Mouse (Mus musculus) c-Kit-positive CD71-negative TER-119-negative erythroid progenitor cells, embryonic 14.5 days (primary cell): ENCODE measurements at regions not wholly inside any gene's neighbourhood (a gene's known extent, or its start where the extent isn't known, plus 50 kb on each side); places are given as distances from the start of the nearest gene placed in this dataset.

Experiments used
- DNase-seq: peaks from one replicate; pipeline ENCODE4 v3.0.0-alpha.2; 2013; ENCODE audit warnings: low read depth

DNA sequence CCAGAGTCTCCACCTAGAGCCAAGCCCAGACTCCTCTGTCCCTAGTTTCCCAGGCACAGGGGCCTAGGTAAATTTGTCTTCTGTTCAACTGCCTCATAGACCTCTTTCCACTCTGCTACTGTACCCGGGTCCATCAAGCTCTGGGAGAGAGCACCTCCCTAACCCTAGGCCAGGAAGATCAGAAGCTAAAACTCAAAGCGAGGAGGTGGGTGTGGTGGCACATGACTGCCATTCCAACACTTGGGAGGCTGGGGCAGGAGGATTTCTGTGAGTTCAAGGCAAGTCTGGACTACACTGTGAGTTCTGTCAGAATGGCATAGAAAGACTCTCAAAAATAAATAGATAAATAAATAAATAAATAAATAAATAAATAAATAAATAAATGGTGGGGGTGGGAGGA lies 91.2 kb upstream of the Tbx3 start:
- no peak for DNase-seq

DNA sequence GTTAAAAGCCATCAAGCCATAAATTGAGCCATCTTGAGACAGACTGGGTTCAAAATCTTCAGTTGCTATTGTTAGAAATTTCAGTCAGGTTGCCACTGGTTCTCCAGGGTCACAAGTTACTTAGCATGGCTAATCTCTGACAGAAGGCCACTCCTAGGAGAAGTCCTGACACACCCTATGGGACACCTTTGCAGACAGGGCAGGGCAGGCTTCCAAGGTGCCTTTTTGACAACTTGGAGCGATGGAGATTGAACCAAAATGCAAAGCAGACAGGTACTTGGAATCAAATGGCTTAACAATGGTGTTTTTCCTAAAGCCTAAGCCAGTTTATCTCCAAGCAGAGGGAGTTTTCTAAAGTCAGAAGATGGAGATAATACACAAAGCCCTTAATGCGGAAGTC lies 90.7 kb upstream of the Tbx3 start:
- DNase-seq = no peak

DNA sequence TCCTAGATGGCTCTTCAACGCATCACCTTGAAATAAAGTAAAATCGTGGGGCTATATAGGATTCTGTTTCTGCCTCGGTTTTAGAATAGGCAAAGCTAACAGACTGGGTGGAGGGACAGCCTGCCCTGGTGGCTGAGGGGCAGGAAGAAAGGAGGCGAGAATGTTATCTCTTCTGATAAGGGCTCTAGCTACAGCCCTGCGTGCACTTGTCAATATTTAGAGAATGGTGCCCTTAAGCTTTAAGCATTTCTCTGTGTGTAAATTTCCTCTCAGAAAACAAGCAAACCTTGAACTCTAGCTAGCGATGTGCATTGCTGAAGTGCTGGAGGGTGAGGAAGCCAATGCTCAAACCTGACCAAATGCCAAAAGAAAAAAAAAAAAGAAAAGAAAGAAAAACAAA lies 90.1 kb upstream of the Tbx3 start:
- no peak for DNase-seq

DNA sequence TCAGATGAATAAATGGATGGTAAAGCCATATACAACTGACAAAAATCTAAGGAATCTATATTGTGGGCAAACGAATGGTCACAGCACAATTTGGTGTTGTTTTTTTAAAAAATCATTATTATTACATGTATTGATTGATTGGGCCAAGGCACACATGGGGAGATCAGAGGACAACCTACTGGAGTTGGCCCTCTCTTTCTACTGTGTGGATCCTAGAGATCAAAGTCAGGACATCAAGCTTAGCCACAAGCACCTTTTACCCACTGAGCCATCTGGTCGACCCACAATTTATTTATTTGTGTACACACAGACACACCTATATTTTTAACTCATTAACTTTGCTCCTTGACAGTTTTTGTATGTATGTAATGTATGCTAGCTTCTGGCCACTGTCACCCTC lies 89.7 kb upstream of the Tbx3 start:
- DNase-seq = no peak

DNA sequence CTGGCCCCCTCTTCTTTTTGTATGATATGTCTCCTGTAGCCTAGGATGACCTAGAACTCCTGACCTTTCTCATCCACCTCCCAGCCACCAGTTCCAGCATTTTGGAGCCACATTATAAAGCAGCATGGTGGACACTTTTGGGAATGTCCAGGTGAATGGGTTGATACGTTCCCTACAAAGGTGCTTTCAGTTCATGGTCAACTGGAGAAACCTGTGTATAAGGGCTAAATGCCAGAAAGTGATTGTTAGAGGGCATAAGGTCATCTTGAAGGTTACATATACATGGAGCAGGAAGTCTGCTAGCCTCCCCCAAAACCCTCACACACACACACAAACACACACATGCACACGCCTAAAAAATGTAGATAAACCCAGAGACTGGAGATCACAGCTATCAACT lies 86.1 kb upstream of the Tbx3 start:
- no peak for DNase-seq

DNA sequence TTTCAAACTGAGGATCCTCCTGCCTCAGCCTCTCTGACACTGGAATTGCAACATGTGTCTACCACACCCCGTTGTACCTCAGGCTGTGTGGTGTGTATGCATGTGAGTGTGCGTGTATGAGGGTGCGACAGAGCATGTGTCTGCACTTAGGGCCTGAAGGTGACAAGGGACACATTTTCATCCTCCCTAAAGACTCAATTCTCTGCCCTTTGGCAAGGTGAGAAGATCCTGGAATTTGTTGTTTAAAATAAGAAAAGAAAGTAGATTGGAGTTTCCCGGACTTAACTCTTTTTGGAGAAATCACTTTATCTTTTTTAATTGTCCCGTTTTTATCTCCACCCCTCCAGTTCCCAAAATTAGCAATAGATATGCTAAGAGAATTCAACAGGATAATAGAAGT lies 85.6 kb upstream of the Tbx3 start:
- DNase-seq = no peak

DNA sequence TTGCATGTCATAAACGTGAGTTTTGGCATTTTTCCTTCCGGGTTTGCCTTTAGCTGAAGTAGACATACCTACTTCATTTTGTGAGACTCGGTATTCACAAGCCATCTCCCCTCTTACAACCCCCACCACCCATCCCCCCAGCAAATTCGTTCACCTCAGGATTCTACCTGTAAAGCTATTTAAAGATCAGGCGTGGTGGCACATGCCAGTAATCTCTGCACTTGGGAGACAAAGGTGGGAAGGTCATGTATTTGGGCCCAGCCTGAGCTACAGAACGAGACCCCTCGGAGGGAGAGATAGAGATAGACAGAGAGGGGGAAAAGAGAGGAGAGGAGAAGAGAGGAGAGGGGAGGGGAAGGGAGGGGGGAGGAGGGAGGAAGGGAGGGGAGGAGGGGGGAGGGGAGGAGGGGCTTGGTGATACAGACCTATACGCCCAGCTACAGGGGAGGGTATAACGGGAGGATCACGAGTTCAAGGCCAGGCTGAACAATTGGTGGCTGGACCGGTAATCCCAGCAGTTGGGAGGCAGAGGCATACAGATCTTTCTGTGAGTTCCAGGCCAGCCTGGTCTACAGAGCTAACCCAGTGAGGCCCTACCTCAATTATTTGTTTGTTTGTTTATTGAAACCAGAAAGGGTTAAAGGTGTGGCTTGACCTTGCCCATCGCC lies 83.9 kb upstream of the Tbx3 start:
- DNase-seq = no peak

DNA sequence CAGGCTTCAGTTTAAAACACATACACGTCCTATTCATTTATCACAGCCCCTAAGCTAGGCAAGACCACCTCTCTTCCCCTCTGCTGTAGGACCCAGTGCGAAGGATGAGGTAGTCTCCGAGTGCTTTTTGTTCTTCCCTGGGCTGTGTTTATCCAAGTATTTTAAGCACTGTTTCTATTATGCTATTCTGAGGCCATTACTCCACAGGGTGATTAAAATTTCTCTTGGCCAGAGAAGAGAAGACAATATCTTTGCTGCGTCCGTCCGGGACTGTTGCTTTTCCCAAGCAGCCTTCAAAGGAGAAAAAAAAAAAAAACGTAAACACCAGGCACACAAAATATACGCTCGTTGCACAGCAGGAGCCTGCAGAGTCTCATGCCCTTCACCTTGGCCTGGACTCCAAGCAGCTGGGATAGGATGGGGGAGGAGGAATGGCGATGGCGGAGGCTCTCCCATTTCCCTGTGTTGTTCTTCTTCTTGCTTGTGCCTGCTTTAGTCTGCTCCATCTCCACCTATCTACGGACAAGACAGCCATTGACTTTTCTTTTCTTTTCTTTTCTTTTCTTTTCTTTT lies 83.1 kb upstream of the Tbx3 start:
- DNase-seq = no peak

DNA sequence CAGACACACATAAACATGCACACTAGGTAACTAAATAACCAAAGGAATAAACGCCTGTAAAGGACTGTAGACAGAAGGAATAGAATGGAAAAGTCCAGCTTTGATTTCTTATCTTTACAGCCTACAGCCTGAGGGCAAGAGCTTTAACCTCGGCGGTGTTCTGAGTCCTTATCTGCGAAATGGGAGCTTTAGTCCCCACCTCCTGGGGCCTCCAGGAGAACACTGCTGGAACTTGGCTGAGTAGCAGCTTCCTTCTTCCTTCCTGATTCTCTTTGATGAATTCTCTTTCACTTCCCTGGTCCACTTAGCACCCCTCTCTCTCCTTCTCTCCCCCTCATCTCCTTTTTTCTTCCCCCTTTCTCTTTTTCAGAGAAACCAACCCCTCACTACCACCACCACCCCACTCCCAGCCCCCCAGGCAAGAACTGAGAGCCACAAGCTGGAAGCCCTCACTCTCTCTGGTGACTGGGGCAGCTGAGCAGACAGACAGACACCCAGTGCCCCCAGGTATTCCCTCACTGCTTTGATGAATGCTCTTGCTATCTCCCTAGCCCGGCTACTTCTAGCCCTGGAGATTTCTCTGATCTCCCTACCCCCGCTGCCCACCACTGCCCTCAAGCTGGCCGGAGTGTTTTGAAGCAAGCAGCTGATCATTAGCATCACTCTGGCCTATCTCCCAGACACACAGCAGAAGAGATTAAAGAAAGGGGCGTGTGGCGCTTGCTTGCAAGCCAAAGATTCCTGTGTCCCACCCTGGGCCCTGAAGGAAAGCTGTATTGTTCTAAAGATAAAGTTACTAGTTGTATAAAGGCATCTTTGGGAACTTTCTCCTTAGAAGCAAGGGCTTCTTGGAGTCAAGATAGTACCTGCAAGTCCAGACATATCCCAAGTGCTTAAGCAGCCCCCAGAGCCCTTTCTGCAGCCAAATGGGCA lies 81.9 kb upstream of the Tbx3 start:
- no peak for DNase-seq

DNA sequence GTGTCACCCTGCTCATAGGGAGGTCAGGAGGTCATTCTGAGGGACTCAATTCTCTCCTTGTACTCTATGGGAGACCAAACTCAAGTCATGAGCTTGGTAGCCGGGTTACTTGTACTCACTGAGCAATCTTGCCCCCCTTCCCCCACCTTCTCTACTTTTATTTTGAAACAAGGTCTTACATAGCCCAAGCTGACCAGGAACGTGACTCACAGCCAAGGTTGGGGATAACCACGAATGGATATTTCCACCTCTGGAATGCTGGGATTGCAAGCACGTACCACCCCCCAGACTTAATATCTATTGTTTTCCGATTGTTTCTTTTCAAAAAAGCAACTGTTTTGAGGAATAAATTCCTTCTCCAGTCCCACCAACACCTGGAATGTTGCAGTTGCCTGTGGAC lies 79.2 kb upstream of the Tbx3 start:
- no peak for DNase-seq

DNA sequence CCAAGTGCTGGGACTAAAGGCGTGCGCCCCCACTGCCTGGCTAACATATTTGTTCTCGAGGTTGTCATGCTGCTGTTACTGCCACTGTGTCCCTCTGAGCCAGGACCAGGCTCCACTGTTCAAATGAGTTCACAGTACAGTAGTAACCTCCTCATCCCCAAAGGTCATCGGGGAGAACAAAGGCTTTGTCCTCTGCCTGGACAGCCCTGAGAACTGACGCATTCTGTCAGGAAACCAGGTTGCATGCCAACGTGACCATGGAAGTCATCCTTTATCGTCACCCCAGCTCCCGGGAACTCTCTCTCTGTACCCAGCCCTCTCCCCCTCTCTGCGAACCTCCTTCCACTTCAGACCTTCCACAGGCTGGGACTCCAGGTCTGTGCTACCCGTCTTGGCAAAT lies 77.6 kb upstream of the Tbx3 start:
- no peak for DNase-seq

DNA sequence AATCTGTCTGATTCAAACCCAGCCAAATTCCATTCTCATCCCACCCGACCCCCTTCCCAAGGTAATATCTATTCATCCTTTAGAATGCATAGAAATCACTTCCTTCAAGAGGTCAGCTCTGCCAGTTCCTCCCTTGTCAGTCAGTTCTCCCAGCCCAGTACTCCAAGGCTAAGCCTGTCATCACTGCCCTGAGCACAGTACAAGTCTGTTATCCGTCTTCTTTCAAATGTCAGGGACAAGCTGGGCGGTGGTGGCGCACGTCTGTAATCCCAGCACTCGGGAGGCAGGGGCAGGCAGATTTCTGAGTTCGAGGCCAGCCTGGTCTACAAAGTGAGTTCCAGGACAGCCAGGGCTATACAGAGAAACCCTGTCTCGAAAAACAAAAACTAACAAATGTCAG lies 75.9 kb upstream of the Tbx3 start:
- no peak for DNase-seq

DNA sequence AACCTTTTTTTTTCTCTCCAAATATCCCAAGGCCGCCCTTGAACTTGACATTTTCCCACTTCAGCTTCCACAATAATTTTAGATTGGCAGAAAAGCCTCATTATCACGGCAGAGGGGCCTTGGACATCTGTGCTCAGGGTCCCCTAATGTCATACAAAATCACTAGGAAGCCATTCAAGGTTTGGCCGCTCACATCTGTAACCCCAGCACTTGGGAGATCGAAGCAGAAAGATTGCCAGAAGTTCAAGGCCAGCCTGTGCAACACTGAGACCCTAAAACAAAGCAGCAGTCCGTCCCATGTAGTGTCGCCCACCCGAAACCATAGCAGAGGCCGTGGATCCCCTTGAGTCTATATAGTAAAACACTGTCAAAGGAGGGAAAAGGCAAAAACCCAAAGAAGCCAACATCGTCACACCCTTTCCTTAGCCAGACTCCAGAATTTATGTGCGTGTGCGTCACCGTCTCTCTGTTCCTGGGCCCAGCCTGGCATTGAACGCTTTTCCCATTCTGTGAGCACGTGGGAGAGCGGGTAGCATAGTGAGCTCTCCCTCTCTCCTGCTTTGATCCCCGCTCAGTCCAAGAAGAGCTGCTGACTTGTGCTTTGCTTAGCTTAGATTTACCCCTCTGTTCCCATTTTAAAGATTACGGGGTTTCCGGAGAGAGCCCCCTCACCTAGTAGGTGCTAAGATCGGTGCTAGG lies 74.0 kb upstream of the Tbx3 start:
- DNase-seq = no peak

DNA sequence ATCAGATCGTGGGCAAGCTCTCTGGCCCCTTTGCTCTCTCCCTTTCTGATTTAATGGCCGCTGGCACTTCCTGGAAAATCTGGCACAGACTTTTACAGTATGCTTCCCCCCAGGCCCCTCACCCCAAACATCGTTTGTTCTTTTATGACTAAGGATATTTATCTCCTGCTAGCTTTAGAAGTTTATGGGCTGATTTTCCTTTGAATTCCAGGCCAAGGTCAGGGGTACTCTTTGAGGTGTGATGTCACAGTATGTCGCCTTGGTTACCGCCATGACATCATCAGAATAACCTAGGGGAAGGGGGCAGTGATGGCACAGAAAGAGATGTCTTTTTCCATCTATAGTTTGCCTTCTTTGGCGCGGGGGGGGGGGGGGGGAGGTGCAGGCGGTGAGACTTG lies 73.5 kb upstream of the Tbx3 start:
- DNase-seq = no peak

DNA sequence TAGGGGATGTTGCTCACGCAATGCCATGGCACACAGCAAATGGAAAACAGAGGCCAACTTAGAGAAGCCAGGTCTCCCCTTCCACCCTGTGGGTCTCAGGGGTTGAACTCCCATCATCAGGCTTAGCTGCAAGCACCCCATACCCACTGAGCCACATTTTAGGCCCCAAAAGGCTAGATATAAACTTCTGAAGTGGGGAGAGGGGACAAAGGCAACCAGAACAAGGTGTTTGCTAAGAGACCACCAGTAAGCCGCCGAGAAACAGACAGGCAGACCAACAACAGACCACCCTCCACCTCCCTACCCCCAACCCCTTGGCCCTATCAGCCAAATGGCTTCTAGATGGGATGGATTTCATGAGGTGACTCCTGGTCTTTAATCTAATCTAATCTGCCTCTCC lies 72.9 kb upstream of the Tbx3 start:
- DNase-seq = no peak

DNA sequence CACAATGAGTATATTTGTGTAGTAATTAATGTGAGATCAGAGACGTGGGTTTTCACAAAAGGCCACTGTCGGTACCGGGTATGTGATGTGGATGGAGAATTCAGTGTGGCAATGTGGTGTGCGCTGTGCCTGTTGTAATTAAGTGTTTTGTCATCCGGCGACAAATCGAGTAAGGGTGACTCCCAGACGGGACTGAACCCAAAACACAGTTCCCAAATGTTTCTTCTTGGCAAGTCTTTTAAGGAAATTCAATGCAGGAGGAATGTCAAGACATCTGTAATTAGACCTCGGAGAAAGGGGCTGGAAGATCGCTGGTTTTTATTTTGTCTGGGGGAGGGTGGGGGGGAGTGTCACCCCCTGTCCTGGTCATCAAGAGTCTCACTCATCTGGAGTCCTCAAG lies 72.3 kb upstream of the Tbx3 start:
- no peak for DNase-seq

DNA sequence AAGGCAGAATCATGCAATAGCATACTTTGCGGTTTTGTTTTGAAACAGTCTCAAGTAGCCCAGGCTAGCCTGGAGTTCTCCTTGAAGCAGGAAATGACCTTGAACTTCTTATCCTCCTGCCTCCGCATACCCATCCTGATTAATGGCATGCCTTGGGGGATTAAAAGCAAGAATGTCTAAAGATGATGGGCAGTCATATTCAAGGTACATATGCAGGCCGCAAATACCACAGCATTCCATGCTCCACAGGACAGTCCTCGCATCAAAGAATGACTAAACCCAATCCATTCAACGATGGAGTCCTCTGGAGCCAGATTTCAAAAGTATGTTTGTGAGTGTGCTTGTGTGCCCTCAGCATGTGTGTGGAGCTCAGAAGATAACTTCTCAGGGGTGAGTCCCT lies 69.1 kb upstream of the Tbx3 start:
- DNase-seq = no peak

DNA sequence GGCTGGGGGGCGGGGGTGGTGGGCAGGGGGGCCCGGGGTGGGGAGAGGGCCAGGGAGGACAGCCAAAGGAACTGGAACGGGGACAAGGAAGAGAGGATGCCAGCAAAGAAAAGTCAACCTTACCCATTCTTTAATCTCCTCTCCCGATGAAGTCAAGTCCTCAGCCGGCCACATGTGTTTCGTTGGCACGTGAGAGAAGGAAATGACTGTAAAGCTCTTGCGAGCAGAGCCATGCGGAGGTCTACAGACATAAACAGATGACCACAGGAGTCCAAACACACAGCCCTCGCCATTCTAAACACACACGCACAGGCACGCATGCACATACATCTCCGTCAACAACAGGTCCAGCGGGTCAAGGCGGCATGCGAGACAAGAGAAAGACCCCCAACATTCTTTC lies 68.5 kb upstream of the Tbx3 start:
- DNase-seq = no peak

DNA sequence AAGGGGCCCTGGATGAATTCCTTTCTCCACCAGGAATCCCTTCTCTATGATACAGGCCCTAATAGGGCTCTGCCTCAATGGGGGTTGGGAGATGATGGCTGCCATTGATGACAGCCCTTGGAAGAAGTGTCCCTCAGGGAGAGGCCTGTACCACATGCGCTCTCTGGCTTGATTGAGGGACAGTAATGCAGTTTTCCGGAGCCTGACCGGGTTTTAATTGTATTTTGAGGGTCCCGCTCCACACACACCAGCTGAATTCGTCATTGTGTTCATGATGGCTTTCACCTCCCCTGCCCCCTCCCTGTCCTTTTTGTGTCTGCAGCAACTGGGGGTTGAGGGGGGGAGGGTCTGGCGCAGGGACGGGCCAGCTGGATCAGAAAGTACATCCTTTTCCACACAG lies 65.0 kb upstream of the Tbx3 start:
- no peak for DNase-seq

DNA sequence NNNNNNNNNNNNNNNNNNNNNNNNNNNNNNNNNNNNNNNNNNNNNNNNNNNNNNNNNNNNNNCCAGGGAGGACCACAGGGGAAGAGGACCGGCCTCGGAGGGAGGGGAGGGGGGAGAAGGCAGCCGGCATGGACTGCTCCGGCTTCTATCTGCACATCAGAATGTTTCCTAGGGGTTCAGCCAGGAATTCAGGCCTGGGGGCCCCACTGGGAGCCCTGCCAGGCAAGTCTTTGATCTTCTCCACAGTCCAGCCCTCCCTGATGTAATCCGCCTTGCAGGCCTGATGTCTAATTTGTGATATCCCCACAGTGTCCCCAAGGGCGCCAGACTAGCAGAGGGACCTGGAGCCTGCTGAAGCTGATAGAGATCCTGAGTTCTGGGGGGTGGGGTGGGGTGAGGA lies 57.1 kb upstream of the Tbx3 start:
- no peak for DNase-seq

DNA sequence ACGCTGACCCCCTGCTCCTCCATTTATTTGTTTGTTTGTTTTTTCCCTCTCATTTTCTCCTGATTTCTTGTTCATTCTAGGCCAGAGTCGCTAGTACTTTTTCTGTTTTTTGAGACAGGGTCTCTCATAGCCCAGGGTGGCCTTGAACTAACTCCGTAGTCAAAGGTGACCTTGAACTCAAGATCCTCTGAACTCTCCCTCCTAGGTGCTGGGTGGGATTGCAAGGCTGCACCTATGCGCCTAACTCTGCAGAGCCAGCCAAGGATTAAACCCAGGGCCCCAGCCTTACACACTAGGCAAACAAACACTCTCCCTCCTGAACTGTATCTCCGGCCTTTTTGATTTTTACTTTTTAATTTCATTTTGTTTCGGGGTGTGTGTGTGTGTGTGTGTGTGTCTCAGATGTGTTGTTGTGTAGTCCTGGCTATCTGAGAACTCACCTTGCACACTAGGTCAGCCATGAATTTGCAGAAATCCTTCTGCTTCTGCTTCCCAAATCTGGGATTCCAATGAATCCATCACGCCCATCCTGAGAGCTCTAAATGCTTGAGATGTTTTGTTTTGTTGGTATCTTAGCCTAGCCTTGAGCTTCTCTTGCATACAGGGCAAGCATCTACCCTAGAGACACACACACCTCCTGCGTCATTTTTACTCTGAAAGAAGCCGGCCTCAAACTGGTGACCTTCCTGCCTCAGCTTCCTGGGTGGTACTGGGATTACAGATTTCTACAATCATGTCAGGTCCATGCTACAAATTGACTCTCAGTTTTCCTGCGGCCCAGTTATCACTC lies 56.3 kb upstream of the Tbx3 start:
- DNase-seq = no peak

DNA sequence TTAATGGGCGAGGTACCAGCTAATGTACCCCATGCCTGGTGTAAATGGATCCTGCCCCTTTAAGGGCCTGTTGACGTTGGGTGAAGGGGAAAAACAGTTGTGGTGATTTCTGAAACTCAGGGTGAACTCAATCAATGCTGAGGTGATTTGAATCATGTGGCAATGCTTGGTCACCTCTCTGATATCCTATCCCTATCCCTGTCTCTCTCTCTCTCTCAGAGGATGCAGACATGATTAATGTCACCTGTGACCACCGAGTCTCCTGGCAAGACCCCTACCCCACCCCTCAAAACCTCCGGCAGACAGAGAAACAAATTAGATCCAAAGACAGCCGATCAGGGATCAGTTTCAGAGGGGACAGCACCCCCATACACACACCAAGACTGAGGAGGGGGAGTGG lies 54.8 kb upstream of the Tbx3 start:
- DNase-seq = no peak
